Mouse (Mus musculus): Measurements from ENCODE around the gene Pcsk1n. TPM values are rescaled to one million over a fixed set of nuclear protein-coding genes. Genes with fewer than 3 reads are reported as not detected.
"Not testable (repeated sequence)": the region's sequence is repeated elsewhere in the genome, so short reads cannot be mapped to it uniquely, and the experiment has no call there.

Gene Pcsk1n
- polyA plus RNA-seq, 1 experiment from 2014 or later, result 252 TPM

DNA sequence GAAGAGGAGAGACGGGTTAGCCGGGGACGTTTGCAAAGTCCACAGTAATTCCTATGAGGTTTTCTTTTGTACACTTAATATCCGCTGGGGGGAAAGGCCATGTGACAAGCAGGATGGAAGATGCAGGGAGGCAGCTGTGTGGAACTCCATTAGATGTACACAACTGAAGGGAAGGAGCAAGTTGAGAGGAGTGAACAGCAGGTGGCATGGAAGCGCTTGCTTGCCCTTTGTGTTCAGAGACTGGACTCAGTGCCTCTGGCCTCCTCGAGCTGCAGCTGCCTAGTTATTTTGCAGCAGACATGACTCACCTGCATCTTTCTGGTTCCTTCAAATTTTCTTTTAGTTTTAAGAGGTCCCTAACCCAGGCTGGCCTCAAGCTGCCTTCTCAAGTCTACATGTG is 9.1 kb upstream of the Pcsk1n start:
- Histone ChIP-seq H3K27ac (replicated peaks) (no peak overlapping the region), H3K4me2 (no peak overlapping the region), H3K9ac (no peak overlapping the region), H3K36me3 (peaks cover 15% of the 10 kb centered on the region), H3K9me3 (no peaks in the 10 kb centered on the region), H3K4me3 (no peak overlapping the region), H3K4me1 (replicated peaks) (no peaks in the 10 kb centered on the region), H3K27me3 (no peaks in the 10 kb centered on the region)
- 53% methylated on average over 6 of the region's 6 CpGs for WGBS
- ATAC-seq (ENCODE audit: low read depth), result no peak

GRCm38 (mm10) chrX:7915669-7916068 is 4.0 kb upstream of the Pcsk1n start:
- not testable (repeated sequence) for H3K4me3 ChIP-seq
- WGBS, result 32% methylated on average over 3 of the region's 3 CpGs

GRCm38 (mm10) chrX:7917960-7918359 is 1.7 kb upstream of the Pcsk1n start:
- H3K27me3 ChIP-seq; H3K4me1 ChIP-seq (replicated peaks); H3K9me3 ChIP-seq; H3K4me3 ChIP-seq; H3K27ac ChIP-seq (replicated peaks); H3K4me2 ChIP-seq; H3K9ac ChIP-seq; ATAC-seq (ENCODE audit: low read depth); H3K36me3 ChIP-seq: not testable (repeated sequence)
- 72% methylated on average over 6 of the region's 6 CpGs for WGBS

More at GRCm38 (mm10) chrX:7915669-7916068, 4.0 kb upstream of the Pcsk1n start:
- not testable (repeated sequence) for H3K27ac ChIP-seq (replicated peaks); H3K9ac ChIP-seq; H3K9me3 ChIP-seq; H3K4me1 ChIP-seq (replicated peaks); H3K4me2 ChIP-seq; H3K36me3 ChIP-seq; ATAC-seq (ENCODE audit: low read depth); H3K27me3 ChIP-seq

- no peaks in the 10 kb centered on the region for H3K9me3 ChIP-seq
- 0 out of 2 replicates have a peak, but pooled peaks have one; percentile 7 for ATAC-seq (ENCODE audit: low read depth)
- peaks cover 14% of the 10 kb centered on the region for H3K4me1 ChIP-seq (replicated peaks)
- H3K4me3 ChIP-seq, result peak overlapping the region; percentile 53
- peak overlapping the region; percentile 80 for H3K9ac ChIP-seq
- WGBS, result 12% methylated on average over 44 of the region's 48 CpGs
- H3K27me3 ChIP-seq, result peaks cover 32% of the 10 kb centered on the region
- peak overlapping the region; percentile 87 for H3K27ac ChIP-seq (replicated peaks)
- peaks cover 8% of the 10 kb centered on the region for H3K36me3 ChIP-seq
- peak overlapping the region; percentile 72 for H3K4me2 ChIP-seq
Measured at GRCm38 (mm10) chrX:7922032-7922431, 2.4 kb downstream of the Pcsk1n start.

- Histone ChIP-seq H3K36me3 (peaks cover 27% of the 10 kb centered on the region), H3K27me3 (peaks cover 55% of the 10 kb centered on the region), H3K27ac (replicated peaks) (no peak overlapping the region), H3K9ac (no peak overlapping the region), H3K4me2 (no peak overlapping the region), H3K9me3 (no peaks in the 10 kb centered on the region), H3K4me1 (replicated peaks) (peaks cover 14% of the 10 kb centered on the region), H3K4me3 (no peak overlapping the region)
- no peak for ATAC-seq (ENCODE audit: low read depth)
- WGBS, result 75% methylated on average over 6 of the region's 6 CpGs
Measured at GRCm38 (mm10) chrX:7926266-7926665, 6.6 kb downstream of the Pcsk1n start.

- 23% methylated on average over 10 of the region's 10 CpGs for WGBS
- Histone ChIP-seq H3K9me3 (no peaks in the 10 kb centered on the region), H3K9ac (no peak overlapping the region), H3K27me3 (peaks cover 55% of the 10 kb centered on the region), H3K4me1 (replicated peaks) (peaks cover 13% of the 10 kb centered on the region), H3K36me3 (peaks cover 36% of the 10 kb centered on the region), H3K4me2 (no peak overlapping the region), H3K27ac (replicated peaks) (no peak overlapping the region), H3K4me3 (no peak overlapping the region)
- no peak for ATAC-seq (ENCODE audit: low read depth)
Measured at GRCm38 (mm10) chrX:7927116-7927515, 7.5 kb downstream of the Pcsk1n start.

DNA sequence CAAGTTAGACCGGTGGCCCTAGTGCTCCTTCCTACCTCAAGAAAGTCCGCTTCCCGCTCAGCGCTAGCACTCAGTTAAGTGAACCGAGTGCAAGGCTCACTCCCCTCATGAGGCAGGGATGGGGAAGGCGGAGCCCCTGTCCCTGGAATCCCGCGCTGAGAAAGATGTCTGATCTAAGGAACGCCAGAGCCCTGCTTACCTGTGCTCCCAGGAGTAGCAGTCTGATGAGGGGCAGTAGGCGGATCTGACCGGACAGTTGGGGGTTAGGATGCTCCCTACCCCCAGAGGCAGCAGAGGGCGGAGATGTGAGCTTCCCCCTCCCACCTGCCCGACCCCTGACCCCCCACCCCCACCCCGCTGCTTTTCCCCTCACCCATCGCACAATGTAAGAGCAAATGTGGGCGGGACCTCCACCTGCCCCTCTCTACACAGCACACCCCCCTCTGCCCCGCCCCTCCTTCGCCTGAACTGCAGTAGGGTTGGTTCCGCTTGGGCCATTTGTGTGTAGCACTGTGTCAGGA is 8.7 kb downstream of the Pcsk1n start, which contains the start of gene Eras:
Gene Eras, minus strand, starts transcription at position 338 of the 521 bp plus-strand sequence.
- 0 out of 2 replicates have a peak, but pooled peaks have one; percentile 28 for ATAC-seq (ENCODE audit: low read depth)
- Histone ChIP-seq H3K9me3 (no peaks in the 10 kb centered on the region), H3K4me1 (replicated peaks) (peaks cover under 1% of the 10 kb centered on the region; the same call in 1 of the 2 replicates), H3K4me2 (no peak within 1 kb of the TSS), H3K9ac (no peak within 1 kb of the TSS), H3K36me3 (peaks cover 36% of the 10 kb centered on the region), H3K27me3 (peaks cover 49% of the 10 kb centered on the region), H3K27ac (replicated peaks) (no peak within 1 kb of the TSS), H3K4me3 (no peak within 1 kb of the TSS)
- WGBS, result 22% methylated on average over 18 of the region's 19 CpGs

DNA sequence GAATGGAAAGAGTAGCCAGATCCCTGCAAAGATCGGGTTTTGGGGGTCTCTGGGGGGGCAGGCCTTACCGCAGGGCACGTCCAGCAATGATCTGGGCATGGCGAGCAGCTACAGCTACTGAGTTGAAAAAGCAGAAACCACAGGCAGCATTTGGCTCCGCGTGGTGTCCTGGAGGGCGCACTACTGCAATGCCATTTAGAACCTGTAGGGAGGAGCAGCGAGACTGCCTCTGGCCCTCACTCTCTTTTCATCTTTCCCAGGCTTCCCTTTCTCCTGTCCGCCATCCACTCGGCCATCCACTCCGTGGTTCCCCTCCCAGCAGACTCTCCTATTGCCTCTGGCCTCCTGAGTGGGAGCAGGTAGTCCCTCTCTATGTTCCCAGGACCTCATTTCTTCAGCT is 17.3 kb downstream of the Pcsk1n start:
- no peak overlapping the region for H3K4me2 ChIP-seq

GRCm38 (mm10) chrX:7937667-7938066 is 18.0 kb downstream of the Pcsk1n start:
- no peak for ATAC-seq (ENCODE audit: low read depth)
- WGBS, result 92% methylated on average over 6 of the region's 6 CpGs

More for the DNA sequence above, 17.3 kb downstream of the Pcsk1n start:
- Histone ChIP-seq H3K27ac (replicated peaks) (no peak overlapping the region), H3K27me3 (no peaks in the 10 kb centered on the region), H3K9me3 (no peaks in the 10 kb centered on the region), H3K36me3 (peaks cover 48% of the 10 kb centered on the region), H3K4me1 (replicated peaks) (no peaks in the 10 kb centered on the region), H3K4me3 (no peak overlapping the region), H3K9ac (no peak overlapping the region)
- ATAC-seq (ENCODE audit: low read depth), result no peak
- WGBS, result 42% methylated on average over 11 of the region's 11 CpGs

DNA sequence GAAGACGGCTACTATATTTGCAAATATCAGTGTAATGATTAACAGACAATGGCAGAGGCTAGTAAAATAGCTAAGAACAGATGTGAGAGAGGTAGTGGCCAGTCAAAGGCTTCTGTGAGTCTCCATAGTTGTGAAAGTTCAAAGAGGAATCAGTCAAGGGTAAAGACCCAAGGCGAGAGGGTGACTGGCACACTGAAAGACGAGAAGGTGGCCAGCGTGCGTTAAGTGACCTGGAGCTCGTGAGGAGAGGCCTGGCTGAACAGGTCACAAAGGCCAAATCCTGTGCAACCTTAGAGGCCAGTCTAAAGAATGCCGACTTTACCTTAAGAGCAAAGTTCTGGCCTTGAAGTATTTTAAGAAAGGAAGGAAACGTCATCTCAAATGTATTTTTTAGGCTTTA is 26.0 kb downstream of the Pcsk1n start:
- no peaks in the 10 kb centered on the region for H3K4me1 ChIP-seq (replicated peaks)
- H3K27ac ChIP-seq (replicated peaks), result no peak overlapping the region
- H3K4me3 ChIP-seq, result no peak overlapping the region
- H3K9me3 ChIP-seq, result no peaks in the 10 kb centered on the region
- 80% methylated on average over 8 of the region's 8 CpGs for WGBS
- H3K9ac ChIP-seq, result no peak overlapping the region
- H3K27me3 ChIP-seq, result no peaks in the 10 kb centered on the region
- no peak for ATAC-seq (ENCODE audit: low read depth)
- peaks cover 11% of the 10 kb centered on the region; the same call in 1 of the 2 replicates for H3K36me3 ChIP-seq
- H3K4me2 ChIP-seq, result no peak overlapping the region

More at GRCm38 (mm10) chrX:7937667-7938066, 18.0 kb downstream of the Pcsk1n start:
- Histone ChIP-seq H3K36me3 (peaks cover 43% of the 10 kb centered on the region), H3K4me1 (replicated peaks) (no peaks in the 10 kb centered on the region), H3K9ac (no peak overlapping the region), H3K27me3 (no peaks in the 10 kb centered on the region), H3K27ac (replicated peaks) (no peak overlapping the region), H3K4me2 (no peak overlapping the region), H3K9me3 (no peaks in the 10 kb centered on the region), H3K4me3 (no peak overlapping the region)

DNA sequence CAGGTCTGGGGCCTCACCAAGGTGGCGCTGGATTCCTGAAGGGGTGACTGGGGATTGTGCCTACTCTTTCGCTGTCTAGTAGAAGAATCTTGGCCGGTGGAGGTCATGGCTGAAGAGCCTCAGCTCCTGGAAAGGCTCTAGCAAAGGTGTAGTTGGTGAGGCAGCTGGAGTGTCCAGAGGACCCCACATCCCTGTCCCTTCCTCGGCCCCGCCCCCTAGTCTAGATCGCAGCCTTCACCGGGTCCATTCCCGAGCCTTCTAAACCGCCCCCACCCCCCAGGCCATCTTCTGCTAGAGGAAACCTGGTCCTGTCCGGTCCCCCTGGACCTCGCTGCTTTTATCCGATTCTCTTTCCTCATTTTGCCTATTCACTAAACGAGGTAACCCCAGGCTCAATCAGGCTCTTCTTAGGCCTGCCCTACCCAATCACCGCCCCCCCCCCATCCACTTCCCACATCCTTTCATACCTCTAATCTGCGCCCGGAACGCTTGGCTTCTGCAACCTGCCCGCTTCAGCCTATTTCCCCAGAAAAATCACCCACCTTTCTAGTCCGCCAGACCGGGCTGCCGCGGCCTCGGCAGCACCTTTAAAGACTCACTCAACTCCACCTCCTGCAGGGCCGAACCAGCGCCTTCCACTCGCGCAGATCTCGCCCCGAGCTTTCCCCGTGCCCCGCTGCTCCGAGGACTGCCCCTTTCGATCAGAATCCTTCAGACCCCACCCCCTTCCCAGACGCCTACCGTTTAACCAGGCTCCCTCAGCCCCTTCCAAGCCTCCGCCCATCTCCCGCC is 27.7 kb downstream of the Pcsk1n start, which contains the start of gene Hdac6:
Gene Hdac6, minus strand, starts transcription at position 782 of the 792 bp plus-strand sequence.
- peak within 1 kb of the TSS; percentile 70 for H3K9ac ChIP-seq
- peak within 1 kb of the TSS; percentile 58 for H3K4me2 ChIP-seq
- no peaks in the 10 kb centered on the region for H3K9me3 ChIP-seq
- peak within 1 kb of the TSS; percentile 48 for H3K4me3 ChIP-seq
- peak within 1 kb of the TSS; percentile 61 for H3K27ac ChIP-seq (replicated peaks)
- no peaks in the 10 kb centered on the region for H3K27me3 ChIP-seq
- H3K36me3 ChIP-seq, result 0 out of 2 replicates have a peak, but pooled peaks cover 4% of the 10 kb centered on the region
- peak; percentile 58 for ATAC-seq (ENCODE audit: low read depth)
- no peaks in the 10 kb centered on the region for H3K4me1 ChIP-seq (replicated peaks)
- WGBS, result 19% methylated on average over 37 of the region's 37 CpGs

- Histone ChIP-seq H3K4me2 (peak overlapping the region; percentile 52), H3K4me3 (peak overlapping the region; percentile 48), H3K9ac (peak overlapping the region; percentile 60), H3K4me1 (replicated peaks) (no peaks in the 10 kb centered on the region), H3K9me3 (no peaks in the 10 kb centered on the region), H3K36me3 (0 out of 2 replicates have a peak, but pooled peaks cover 3% of the 10 kb centered on the region), H3K27me3 (no peaks in the 10 kb centered on the region), H3K27ac (replicated peaks) (peak overlapping the region; percentile 49; the same call in 1 of the 2 replicates)
- ATAC-seq (ENCODE audit: low read depth), result peak; percentile 99
- WGBS, result 18% methylated on average over 38 of the region's 38 CpGs
Measured at GRCm38 (mm10) chrX:7947900-7948492, 28.4 kb downstream of the Pcsk1n start.
